Mouse (Mus musculus) midbrain, embryonic 16.5 days (tissue): ENCODE measurements at regions not wholly inside any gene's neighbourhood (a gene's known extent, or its start where the extent isn't known, plus 50 kb on each side); places are given as distances from the start of the nearest gene placed in this dataset.

Source experiments
- ATAC-seq: fragments of 200-750 bp; cut with Nextera tagmentation; 2 replicates; pipeline ENCODE4 v1.8.0; 2017; ENCODE audit warnings: moderate TSS enrichment
- H3K27ac ChIP-seq: fragments of 300-500 bp; sonication (generic); 2 replicates; pipeline ENCODE4 v1.5.1; 2014; ENCODE audit warnings: mild to moderate bottlenecking, low read length, mixed read lengths
- H3K27me3 ChIP-seq: fragments of 300-500 bp; sonication (generic); 2 replicates; pipeline ENCODE4 v1.6.1; 2014; ENCODE audit warnings: low read depth, low read length, mixed read lengths; ENCODE audit not compliant: control insufficient read depth, insufficient read depth
- H3K36me3 ChIP-seq: fragments of 300-500 bp; sonication (generic); 2 replicates; pipeline ENCODE4 v1.6.1; 2014; ENCODE audit warnings: mild to moderate bottlenecking, low read length, moderate library complexity, mixed read lengths; ENCODE audit not compliant: control insufficient read depth, insufficient read depth
- H3K4me1 ChIP-seq: fragments of 300-500 bp; sonication (generic); 2 replicates; pipeline ENCODE4 v1.6.1; 2014; ENCODE audit warnings: mild to moderate bottlenecking, low read length, mixed read lengths; ENCODE audit not compliant: control insufficient read depth, insufficient read depth
- H3K4me2 ChIP-seq: fragments of 300-500 bp; sonication (generic); 2 replicates; pipeline ENCODE4 v1.6.1; 2014; ENCODE audit warnings: mild to moderate bottlenecking, low read length, mixed read lengths
- H3K4me3 ChIP-seq: fragments of 300-500 bp; sonication (generic); 2 replicates; pipeline ENCODE4 v1.5.1; 2014; ENCODE audit warnings: low read depth, mild to moderate bottlenecking, low read length, moderate library complexity, mixed read lengths
- H3K9ac ChIP-seq: fragments of 300-500 bp; sonication (generic); 2 replicates; pipeline ENCODE4 v1.6.1; 2014; ENCODE audit warnings: low read depth, low read length, mixed read lengths
- H3K9me3 ChIP-seq: fragments of 300-500 bp; sonication (generic); replicated peaks from 2 replicates; pipeline ENCODE4 v1.6.1; 2014; ENCODE audit warnings: mild to moderate bottlenecking, low read length, mixed read lengths; ENCODE audit not compliant: control insufficient read depth, poor library complexity, severe bottlenecking
- WGBS: fragments of 180-500 bp; shearing (Covaris S2); extraction: QIAGEN DNeasy Blood & Tissue Kit; methylation state at CpG from one replicate; pipeline ENCODE4 v1.1.7; 2014; 5-methylcytosine and 5-hydroxymethylcytosine counted together

DNA sequence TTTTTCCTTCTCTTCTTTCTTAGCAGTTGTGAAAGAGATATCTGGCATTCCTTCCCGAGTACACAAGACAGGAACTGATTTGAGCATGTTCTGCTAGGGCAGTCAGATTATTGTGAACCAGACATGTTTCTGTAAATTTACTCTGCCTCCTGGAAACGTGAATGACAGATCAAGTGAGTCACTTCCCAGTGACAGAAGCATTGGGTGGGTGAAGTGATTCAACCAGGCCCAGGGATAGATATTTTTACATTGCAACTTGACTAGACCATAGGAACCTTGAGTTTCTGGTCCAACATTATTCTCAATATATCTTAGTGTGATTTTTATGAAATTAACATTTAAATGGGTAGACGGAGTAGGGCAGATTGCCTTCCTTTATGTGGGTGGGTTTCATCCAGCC, 217.4 kb downstream of the Rad51ap2 start:
- H3K9me3 ChIP-seq, result no peaks in the 10 kb centered on the region
- H3K4me2 ChIP-seq, result no peak overlapping the region
- no peaks in the 10 kb centered on the region for H3K4me1 ChIP-seq
- H3K36me3 ChIP-seq, result no peaks in the 10 kb centered on the region
- no peak overlapping the region for H3K4me3 ChIP-seq
- no peak overlapping the region for H3K9ac ChIP-seq
- ATAC-seq, result no peak
- H3K27ac ChIP-seq, result no peak overlapping the region
- H3K27me3 ChIP-seq, result no peaks in the 10 kb centered on the region
- 71% methylated on average over 3 of the region's 3 CpGs for WGBS

DNA sequence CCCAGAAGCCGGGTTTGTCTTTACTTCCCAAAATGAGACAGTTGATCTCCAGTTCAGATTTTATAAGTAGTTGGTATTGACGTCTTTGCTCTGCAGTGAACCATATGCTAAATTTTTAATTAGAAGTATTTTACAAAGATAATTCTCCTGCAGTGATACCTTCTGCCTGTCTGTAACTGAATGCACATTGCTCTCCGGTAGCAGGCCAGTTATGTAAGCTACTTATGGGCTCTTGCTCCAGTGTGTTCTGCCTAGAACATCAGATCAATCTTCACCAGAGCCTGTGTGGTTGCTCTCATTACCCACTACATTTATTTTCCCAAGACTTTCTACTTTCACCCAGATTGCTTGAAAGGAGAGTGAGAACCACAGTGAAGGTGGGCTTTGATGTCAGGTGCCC, 238.9 kb downstream of the Rad51ap2 start:
- H3K9me3 ChIP-seq, result no peaks in the 10 kb centered on the region
- H3K4me1 ChIP-seq, result no peaks in the 10 kb centered on the region
- no peaks in the 10 kb centered on the region for H3K36me3 ChIP-seq
- 81% methylated on average over 3 of the region's 3 CpGs for WGBS
- ATAC-seq, result no peak
- H3K27ac ChIP-seq, result no peak overlapping the region
- no peak overlapping the region for H3K9ac ChIP-seq
- H3K27me3 ChIP-seq, result no peaks in the 10 kb centered on the region
- H3K4me2 ChIP-seq, result no peak overlapping the region
- no peak overlapping the region for H3K4me3 ChIP-seq

DNA sequence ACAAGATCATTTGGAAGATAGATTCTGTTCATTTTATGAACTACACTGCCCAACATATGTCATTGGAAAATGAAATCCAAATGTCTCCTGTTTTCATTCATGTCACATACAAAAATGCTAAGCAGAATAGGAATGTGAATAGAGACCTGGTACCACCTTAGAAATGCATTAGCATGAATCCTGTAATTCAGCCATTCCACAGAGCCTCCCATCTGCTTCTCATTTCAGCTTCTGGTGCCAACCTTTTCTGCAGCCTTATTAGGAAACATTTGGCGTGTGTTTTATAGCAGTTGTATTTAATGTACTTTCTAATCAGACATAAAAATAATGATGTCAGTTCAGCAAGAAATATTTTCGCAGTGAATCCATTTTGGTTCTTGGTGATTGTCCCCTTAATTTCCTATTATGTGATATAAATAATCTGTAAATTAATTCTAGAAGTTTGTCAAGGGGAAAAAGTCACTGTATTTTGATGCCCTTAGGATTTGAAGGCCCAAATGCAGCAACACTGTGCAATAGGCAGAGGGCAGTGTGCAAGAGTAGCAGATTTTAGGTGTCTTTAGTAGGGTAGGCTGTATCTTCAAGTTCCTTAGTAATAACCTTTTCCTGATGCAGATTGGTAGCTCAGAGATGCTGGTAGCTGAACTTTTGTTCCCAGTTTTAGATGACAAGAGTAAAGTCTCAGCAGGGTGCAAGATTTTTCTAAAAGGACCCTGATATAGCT, 253.2 kb downstream of the Rad51ap2 start:
- no peak for ATAC-seq
- no peak overlapping the region for H3K4me3 ChIP-seq
- H3K4me2 ChIP-seq, result no peak overlapping the region
- H3K4me1 ChIP-seq, result no peaks in the 10 kb centered on the region
- H3K36me3 ChIP-seq, result no peaks in the 10 kb centered on the region
- H3K9ac ChIP-seq, result no peak overlapping the region
- H3K9me3 ChIP-seq, result no peaks in the 10 kb centered on the region
- H3K27ac ChIP-seq, result no peak overlapping the region
- 74% methylated on average over 2 of the region's 2 CpGs for WGBS
- H3K27me3 ChIP-seq, result no peaks in the 10 kb centered on the region

DNA sequence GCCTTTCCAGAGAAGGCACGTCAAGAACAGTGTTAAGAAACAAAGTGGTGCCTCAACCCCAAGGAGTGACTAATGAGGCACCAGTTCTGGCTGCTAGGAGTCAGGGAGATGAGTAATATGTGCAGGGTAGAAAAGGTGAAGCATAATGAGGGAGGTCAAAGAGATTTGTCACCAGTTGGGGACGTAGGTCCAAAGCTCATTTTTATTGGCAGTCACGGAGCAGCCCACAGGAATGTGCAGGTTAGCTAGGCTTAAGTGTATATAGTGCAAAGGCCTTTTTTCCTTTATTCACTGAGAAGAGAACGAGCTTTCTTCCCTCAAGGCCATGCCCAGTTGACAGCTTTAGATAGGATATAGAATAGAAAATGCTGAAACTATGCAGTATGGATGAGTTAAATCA, 261.8 kb downstream of the Rad51ap2 start:
- no peak overlapping the region for H3K9ac ChIP-seq
- no peaks in the 10 kb centered on the region for H3K36me3 ChIP-seq
- WGBS, result 79% methylated on average over 4 of the region's 4 CpGs
- H3K4me3 ChIP-seq, result no peak overlapping the region
- no peak overlapping the region for H3K4me2 ChIP-seq
- ATAC-seq, result no peak
- H3K27ac ChIP-seq, result no peak overlapping the region
- no peaks in the 10 kb centered on the region for H3K27me3 ChIP-seq
- no peaks in the 10 kb centered on the region for H3K4me1 ChIP-seq
- H3K9me3 ChIP-seq, result no peaks in the 10 kb centered on the region

DNA sequence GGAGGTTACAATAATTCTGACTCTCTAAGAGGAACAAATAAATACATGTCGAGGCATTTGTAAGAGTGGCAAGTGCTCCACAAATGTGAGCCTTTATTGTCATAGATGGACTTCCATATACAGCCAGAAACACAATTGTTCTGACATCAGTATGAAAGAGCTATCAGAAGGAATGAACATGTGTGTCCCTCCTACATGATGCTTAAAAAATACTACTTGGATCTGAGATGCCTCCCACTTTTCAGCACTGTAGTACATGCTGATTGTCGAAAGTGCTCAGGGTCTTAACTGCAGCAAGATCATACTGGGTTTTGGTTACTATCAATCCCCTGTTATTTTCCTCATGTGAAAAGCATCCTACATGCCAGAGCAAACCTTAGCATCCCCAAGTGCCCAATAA, 295.6 kb downstream of the Rad51ap2 start:
- no peak overlapping the region for H3K9ac ChIP-seq
- H3K27me3 ChIP-seq, result no peaks in the 10 kb centered on the region
- ATAC-seq, result no peak
- 80% methylated on average over 2 of the region's 2 CpGs for WGBS
- H3K9me3 ChIP-seq, result no peaks in the 10 kb centered on the region
- no peaks in the 10 kb centered on the region for H3K4me1 ChIP-seq
- H3K4me3 ChIP-seq, result no peak overlapping the region
- H3K36me3 ChIP-seq, result no peaks in the 10 kb centered on the region
- no peak overlapping the region for H3K4me2 ChIP-seq
- H3K27ac ChIP-seq, result no peak overlapping the region

DNA sequence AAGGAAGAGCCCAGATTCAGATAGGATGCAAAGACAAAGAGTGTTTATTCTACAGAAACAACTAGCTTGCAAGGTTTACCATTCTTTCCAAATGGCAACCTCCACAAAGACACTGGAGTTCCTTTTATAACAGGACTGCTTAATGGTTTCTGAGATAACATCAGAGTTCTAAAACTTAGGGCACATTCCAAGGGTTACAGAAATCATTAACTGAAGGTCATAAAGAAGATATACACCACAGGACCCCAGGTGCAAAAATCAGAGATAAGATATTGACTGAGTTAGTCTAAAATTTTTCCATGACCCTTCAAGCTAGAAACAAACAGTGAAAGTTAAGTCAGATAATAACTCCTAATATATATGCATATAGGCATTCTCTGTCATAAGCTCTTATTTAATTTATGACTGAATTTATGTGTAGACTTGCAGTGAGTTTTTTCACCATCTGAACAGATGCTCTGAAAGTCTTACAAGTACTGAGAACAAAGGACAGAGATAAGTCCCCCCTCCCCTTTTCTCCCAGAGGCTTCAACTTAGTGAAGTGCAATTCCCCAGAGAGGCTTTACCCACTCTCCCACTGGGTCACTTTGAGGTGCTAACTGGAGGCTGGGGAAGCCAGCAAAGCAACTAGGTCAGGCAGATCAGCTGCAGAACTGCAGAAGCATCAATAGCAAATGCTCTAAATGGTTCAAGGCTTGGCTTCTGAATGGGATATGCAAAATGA, 298.5 kb downstream of the Rad51ap2 start:
- Histone ChIP-seq H3K36me3 (no peaks in the 10 kb centered on the region), H3K4me3 (no peak overlapping the region), H3K4me2 (no peak overlapping the region), H3K27me3 (no peaks in the 10 kb centered on the region), H3K27ac (no peak overlapping the region), H3K9ac (no peak overlapping the region), H3K9me3 (no peaks in the 10 kb centered on the region), H3K4me1 (no peaks in the 10 kb centered on the region)
- ATAC-seq, result no peak

DNA sequence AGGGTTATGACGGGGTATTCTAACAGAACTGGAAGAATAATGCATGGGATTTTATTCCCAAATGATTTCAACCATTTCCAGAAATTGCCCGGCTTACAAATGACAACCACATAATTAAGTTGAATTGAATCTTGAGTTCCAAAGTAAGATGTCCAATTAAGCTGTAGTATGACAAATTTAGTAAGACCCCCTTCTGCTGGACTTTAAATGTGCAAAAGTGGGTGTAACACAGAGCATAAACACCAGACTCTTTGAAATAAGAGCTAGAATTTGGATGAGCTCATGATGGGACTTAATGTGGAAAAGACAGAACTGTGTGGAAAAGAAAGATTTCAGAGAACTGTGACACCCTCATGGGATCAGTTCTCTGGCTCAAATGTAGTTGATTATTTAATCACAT, 346.4 kb downstream of the Rad51ap2 start:
- 79% methylated on average over 2 of the region's 2 CpGs for WGBS
- Histone ChIP-seq H3K36me3 (no peaks in the 10 kb centered on the region), H3K4me3 (no peak overlapping the region), H3K9ac (no peak overlapping the region), H3K4me1 (no peaks in the 10 kb centered on the region), H3K9me3 (no peaks in the 10 kb centered on the region), H3K27ac (no peak overlapping the region), H3K27me3 (no peaks in the 10 kb centered on the region), H3K4me2 (no peak overlapping the region)
- no peak for ATAC-seq

DNA sequence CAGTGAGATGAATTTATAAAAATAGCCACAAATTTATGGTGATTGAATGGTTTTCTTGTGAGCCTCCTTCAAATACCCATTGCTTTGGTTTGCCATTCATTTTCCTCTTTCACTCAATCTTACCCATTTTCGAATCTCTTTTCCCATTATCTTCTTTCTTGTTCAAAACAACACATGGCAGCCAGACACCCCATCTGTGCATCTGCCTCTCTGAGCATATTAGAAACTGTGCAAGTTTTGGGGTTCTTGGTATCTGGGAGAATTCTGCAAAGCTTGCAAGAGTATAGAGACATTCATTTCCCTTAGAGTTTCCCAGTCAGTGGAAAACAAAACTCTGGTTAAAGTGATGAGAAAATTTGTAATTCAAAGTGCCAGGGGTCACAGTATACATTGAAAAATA, 347.3 kb downstream of the Rad51ap2 start:
- Histone ChIP-seq H3K9ac (no peak overlapping the region), H3K4me1 (no peaks in the 10 kb centered on the region), H3K9me3 (no peaks in the 10 kb centered on the region), H3K4me2 (no peak overlapping the region), H3K27me3 (no peaks in the 10 kb centered on the region), H3K27ac (no peak overlapping the region), H3K36me3 (no peaks in the 10 kb centered on the region), H3K4me3 (no peak overlapping the region)
- 84% methylated on average over 1 of the region's 1 CpGs for WGBS
- no peak for ATAC-seq

DNA sequence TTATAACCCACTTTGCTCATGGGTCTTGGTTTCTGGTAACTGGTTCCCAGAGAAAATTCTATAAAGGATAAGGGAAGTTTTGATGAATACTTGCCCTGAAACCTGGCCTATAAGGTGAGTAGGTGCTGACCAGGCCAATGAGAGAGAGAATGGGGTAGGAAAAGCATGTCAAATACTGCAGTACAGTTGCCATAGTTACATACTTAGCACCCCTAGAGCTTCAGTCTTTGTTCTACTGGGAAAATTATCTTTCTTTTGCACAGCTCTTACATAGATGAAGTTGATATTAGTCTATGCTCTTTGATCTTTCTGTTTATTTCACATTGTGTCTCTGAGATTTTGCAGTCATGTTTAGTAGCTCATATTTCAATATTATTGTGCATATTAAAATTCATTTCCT, 373.8 kb downstream of the Rad51ap2 start:
- peak; percentile 80; the same call in 1 of the 2 replicates for ATAC-seq
- Histone ChIP-seq H3K9ac (no peak overlapping the region), H3K36me3 (no peaks in the 10 kb centered on the region), H3K27me3 (no peaks in the 10 kb centered on the region), H3K4me1 (0 out of 2 replicates have a peak, but pooled peaks cover 2% of the 10 kb centered on the region), H3K9me3 (no peaks in the 10 kb centered on the region), H3K4me3 (no peak overlapping the region), H3K4me2 (no peak overlapping the region), H3K27ac (no peak overlapping the region)
